Mouse (Mus musculus): ENCODE measurements around the gene Tet3. TPM values are rescaled to one million over a fixed set of nuclear protein-coding genes. Genes with fewer than 3 reads are reported as not detected.
"Not testable (repeated sequence)": the region's sequence is repeated elsewhere in the genome, so short reads cannot be mapped to it uniquely, and the experiment has no call there.

Tet3 gene
- total RNA-seq, 2 experiments from 2014 or later, result 49.0 to 54.3 TPM

- intact Hi-C loops (cut with DNase I), result no loop called here
- no peak for DNase-seq
Observed at GRCm38 (mm10) chr6:83348873-83349272, 110.0 kb downstream of the Tet3 start, which contains the start of gene Bola3. TSS of gene Bola3 (plus strand) at chr6:83349147.

DNA sequence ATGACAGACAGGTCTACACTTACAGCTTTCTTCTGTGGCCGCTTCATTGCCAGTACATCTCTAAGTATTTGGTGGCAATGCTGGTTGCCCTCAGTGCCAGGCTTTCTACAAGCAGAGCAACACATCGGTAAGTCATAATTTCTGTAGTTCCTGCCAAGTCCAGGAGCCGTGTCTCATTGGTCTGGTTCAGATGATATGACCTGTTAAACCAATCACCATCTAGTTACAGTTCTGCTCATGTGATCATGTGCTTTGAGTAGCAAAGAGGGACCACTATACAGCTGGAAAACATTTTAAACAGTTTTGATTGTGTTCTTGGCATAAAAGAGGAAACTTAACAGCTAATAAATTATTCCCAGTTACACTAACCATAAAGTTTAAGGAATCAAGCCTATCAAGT is 111.0 kb downstream of the Tet3 start:
- intact Hi-C loops (cut with DNase I), result no loop called here
- no peak for DNase-seq

DNA sequence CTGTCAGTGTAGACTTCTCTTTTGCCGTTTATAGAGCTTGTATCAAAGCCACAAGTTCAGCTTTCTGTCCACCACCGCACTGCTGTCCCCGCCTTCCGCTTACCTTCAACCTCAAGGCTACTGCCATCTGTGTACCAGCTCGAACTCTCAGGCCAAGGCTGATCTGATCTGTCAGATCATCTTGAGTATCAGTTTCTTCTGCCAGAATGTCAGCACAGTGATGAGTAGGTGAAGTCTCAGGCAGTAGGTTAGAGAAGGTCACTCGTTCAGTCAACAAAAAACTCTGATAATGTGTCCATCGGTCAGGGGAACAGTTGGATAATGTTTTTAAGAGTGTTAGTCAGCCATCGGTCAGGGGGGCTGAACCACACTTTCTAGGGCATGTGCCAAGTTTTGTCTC is 113.6 kb downstream of the Tet3 start:
- intact Hi-C loops (cut with DNase I); DNase-seq: not testable (repeated sequence)

DNA sequence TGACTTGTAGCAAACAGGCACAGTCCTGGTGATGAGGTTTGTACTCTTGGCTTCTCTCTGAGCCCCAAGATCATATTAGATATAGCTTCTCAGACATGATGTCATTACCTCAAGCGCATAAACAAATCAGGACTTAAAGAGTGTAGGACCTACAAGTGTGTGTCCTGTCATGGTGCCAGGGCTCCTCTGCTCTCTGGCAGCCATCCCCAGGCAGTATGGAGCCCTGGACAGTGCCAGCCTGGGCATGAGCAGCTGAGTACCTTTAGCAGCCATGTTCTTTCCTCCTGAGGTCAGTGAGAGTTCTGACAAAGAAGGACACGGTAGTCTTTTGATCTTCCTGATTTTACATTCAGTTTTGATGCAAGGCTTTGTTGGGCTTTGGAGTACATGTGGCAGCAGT is 115.9 kb downstream of the Tet3 start:
- intact Hi-C loops (cut with DNase I), result no loop called here
- DNase-seq, result no peak

DNA sequence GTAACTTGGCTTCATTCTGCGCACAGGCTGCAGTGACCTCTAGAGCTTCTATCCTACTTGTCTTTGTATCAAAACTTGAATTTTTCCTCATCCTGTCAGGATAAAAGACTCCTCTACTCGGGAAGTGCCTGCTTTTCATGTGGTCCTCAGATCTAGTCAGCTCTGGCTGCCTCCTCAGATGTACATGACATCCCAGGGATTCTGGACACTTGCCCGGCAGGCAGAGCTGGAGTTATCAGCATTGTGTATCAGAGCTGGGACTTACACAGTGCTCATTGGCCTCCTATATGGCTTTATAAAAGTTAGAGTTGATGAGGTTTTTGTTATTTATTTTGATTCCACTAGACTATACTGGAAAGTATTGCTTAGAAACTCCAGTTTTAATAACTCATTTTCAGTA is 117.5 kb downstream of the Tet3 start:
- intact Hi-C loops (cut with DNase I), result no loop called here
- no peak for DNase-seq

DNA sequence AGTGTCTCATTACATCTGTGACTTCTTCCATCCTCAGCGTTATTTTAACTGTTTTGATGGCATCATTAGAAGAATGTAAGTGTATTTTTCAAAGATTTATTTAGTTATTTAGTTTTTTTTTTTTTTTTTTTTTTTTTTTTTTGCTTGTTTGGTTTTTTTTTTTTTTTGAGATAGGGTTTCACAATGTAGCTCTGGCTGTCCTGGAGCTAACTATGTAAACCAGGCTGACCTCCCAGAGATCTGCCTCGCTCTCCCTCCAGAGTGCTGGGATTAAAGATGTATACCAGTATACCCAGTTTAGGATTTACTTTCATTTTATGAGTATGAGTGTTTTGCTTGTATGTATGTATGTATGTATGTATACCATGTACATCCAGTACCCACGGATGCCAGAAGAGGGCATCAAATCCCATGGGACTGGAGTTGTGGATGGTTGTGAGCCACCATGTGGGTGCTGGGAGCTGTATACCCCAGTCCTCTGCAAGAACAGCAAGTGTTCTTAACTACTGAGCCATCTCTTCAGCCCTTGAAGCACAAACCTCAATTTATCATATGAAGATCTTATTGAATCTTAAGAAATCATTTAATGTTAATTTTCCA is 131.2 kb downstream of the Tet3 start:
- intact Hi-C loops (cut with DNase I), result loop anchor here (10.0 kb wide), 1 partner anchor 553 kb away; the partner anchor contains the start of gene Hk2
- no peak for DNase-seq

DNA sequence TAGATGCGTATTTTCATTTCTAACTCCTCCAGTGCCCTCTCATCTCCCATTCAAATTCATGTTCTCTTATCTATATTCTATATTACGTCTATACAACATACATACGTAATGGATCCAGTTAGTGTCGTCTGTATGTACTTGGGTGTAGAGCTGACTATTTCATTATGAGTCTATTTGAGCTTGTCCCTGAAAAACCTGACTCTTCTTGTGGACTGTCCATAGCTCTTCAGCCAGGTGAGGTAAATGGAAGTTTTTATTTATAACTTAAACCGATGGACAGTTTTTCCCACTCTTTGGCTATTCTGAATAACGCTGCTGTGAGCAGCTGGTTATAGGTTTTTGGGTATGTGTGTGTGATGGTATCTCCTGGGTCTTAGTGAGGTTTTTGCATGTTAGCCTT is 132.1 kb downstream of the Tet3 start:
- no peak for DNase-seq
- intact Hi-C loops (cut with DNase I), result loop anchor here (10.0 kb wide), 1 partner anchor 552 kb away; the partner anchor contains the start of gene Hk2

- intact Hi-C loops (cut with DNase I), result loop anchor here (10.0 kb wide), 1 partner anchor 552 kb away; the partner anchor contains the start of gene Hk2
- DNase-seq, result no peak
Observed at GRCm38 (mm10) chr6:83326394-83326736, 132.5 kb downstream of the Tet3 start.

DNA sequence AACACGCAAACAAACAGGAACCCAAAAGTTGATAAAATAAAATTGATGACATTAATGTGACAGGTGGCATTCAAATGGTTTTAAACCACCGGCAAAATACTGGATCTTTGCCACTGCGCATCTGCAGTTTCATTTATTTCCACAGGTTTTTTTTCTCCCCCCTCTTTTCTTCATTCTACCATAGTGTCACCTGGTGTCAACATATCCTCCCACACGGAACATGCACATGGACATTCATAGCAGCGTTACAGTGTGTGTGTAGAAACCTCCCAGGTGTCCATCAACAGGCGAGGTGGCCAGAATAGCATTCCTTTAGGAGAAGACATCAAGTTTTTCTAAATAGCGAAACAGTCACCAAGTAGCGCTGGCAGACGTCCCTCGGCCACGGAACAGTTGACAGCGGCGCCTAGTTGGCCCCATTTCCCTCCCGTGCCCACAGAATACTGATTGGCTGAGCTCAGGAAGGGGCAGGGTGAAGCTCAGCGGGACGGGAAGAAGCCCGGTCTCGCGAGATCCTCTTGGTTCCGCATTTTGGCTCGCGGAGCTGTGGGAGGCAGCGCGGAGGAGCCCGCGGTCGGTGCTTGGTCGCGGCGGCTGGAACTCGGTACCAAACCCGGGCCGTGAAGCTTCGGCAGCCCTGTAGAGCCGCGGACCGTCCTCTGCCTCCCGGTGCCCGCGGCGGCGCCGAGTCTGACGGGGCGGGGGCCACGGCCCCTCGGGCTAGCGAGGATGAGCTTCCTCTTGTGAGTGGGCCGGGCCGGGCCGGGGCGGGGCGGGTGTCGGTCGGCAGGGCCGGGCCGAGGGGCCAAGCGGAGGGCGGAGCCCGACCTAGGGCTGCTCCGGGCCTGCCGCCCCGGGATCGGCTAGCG is 133.1 kb downstream of the Tet3 start, which contains the start of the genes Mthfd2 and Mob1a:
Gene Mthfd2 (minus strand): TSS at position 384 of the 869 bp plus-strand sequence.
Gene Mob1a (plus strand): TSS at position 492 of the 869 bp plus-strand sequence.
- DNase-seq, result peak; percentile 96 to 97
- intact Hi-C loops (cut with DNase I), result loop anchor here (10.0 kb wide), 1 partner anchor 551 kb away; the partner anchor contains the start of gene Hk2

DNA sequence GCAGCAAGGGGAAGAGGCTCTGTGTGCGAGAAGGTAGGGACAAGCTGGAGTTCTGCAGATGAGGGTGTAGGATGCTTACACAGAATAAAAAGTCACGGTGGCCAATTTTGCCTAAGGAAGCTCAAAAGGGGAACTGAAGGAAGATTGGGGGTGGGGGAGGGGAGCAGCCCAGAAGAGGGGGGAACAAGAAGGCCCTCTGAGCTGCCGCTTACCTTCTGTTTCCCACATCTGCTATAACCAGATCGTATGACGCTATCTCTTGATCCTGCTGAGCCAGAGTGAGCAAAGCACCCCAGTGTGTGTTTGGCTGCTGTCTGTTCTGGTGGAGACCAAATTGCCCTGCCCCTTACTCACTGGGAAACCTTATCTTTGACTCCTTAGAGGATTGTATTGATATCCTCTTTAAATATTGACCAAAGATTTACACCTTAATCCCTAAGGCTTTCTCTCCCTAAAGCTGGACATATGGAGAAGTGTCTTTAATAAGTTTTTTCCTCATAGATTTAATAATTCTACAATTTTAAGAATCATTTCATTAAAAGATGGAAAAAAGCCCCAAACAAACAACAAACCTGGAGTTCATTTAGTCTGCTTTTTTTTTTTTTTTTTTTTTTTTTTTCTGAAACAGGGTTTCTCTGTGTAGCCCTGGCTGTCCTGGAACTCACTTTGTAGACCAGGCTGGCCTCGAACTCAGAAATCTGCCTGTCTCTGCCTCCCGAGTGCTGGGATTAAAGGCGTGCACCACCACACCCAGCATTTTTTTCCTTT is 135.0 kb downstream of the Tet3 start:
- intact Hi-C loops (cut with DNase I), result loop anchor here (10.0 kb wide), 1 partner anchor 549 kb away; the partner anchor contains the start of gene Hk2
- no peak for DNase-seq

- intact Hi-C loops (cut with DNase I), result loop anchor here (10.0 kb wide), 1 partner anchor 548 kb away; the partner anchor contains the start of gene Hk2
- DNase-seq, result no peak
Observed at GRCm38 (mm10) chr6:83322794-83323193, 136.1 kb downstream of the Tet3 start.

DNA sequence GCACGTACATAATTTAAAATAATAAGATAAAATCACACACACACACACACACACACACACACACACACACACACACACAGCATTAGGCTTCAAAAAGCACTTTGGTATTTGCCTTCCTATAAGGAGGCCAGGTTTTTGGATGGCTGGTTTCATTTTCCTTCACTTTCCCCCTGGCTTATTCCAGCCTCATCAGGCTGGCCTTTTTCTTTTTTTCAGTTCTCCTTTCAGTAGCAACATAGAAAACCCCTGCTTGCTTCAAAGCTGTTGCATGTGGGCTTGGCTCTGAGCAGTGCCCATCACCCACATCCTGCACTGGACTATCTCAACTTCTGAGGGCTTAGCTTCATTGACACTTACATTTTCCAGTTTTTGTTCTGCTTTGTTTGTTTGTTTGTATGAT is 137.0 kb downstream of the Tet3 start:
- no peak for DNase-seq
- intact Hi-C loops (cut with DNase I), result loop anchor here (10.0 kb wide), 1 partner anchor 547 kb away; the partner anchor contains the start of gene Hk2

GRCm38 (mm10) chr6:83317108-83317741 is 141.7 kb downstream of the Tet3 start:
- DNase-seq, result peak; percentile 93 to 94
- intact Hi-C loops (cut with DNase I), result no loop called here

DNA sequence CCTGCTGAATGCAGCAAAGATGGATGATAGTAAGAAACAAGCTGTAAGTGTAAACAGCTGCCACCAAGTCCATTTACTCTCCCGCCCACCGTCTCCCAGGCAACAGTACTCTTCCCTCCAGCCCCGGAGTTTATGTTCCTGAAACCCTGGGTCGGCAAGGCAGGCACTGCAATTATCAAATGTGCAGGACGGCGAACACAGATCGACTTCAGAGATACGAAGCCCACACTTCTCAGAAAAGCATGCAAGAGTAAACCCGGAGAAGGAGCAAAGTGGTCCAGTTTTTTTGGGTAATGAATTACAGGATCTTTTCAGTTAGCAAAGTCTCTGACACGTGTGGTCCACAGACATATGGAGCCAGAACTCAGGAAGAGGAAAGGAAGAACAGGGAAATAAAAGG is 142.9 kb downstream of the Tet3 start:
- peak in 1 of 2 experiments; percentile 7 for DNase-seq

DNA sequence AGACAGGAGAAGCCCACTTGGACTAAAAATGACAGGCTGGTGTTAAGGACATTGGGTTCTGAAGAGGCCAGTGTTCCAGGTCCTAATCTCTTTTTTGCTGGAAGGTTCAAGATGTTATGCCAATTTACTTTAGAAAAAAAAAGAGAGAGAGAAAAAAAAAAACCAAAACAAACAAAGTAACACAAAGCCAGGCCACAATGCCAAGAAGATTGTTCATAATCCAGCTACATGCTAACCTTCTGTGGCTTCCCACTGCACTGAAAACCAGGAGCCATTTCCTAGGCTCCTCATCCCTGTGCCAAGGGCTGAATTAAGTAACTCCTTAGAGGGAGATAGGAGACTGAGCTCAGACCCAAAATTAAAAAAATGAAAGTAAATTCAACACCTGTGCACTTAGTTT is 143.6 kb downstream of the Tet3 start:
- intact Hi-C loops (cut with DNase I), result no loop called here
- DNase-seq, result no peak

More for the DNA sequence above, 142.9 kb downstream of the Tet3 start:
- intact Hi-C loops (cut with DNase I), result no loop called here

DNA sequence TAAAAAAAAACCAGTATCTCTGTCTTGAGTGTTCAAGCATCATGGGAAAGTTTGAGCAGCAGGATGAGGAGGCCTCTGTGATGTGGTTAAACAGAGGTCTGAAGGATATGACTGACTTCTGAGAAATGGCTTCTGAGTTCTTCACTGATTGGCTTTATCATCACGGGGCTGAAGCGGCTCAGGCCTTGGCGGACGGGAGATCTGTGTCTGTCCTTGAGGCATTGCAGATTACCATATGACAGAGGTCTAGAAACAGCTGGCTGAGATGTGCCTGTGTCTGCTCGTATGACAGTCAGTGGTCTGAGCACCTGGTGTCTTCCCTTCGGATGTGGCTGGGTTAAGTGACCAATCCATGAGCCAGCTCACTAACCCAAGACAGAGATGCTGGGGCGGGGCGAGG is 146.4 kb downstream of the Tet3 start:
- no peak for DNase-seq
- intact Hi-C loops (cut with DNase I), result no loop called here

Measured in heart, postnatal 10 days (tissue).